Mouse (Mus musculus) small intestine, adult 2 months (tissue): ENCODE results near the gene Tchhl1.

ENCODE experiments used
- CTCF ChIP-seq: fragments of 200-500 bp; IDR thresholded peaks from 2 replicates; pipeline ENCODE4 v1.5.1; 2012; ENCODE audit warnings: low read depth, mild to moderate bottlenecking, control low read depth, inconsistent platforms, low read length, moderate library complexity, mixed read lengths; ENCODE audit not compliant: insufficient replicate concordance, insufficient read length; ENCODE audit errors: extremely low read depth
- POLR2A ChIP-seq: fragments of 200-500 bp; IDR thresholded peaks from 2 replicates; pipeline ENCODE4 v1.6.1; 2012; ENCODE audit warnings: low read depth, mild to moderate bottlenecking, control low read depth, inconsistent platforms, low read length, moderate library complexity

GRCm38 (mm10) chr3:93514628-93515027 lies 46.1 kb downstream of the Tchhl1 start:
- TF ChIP-seq CTCF: no peak
- TF ChIP-seq POLR2A: no peak
